Mouse (Mus musculus) ES-E14 (cell line): ENCODE results near the gene Ube2o. TPM values are rescaled to one million over a fixed set of nuclear protein-coding genes. Genes with fewer than 3 reads are reported as not detected.

ENCODE experiments used
- DNase-seq: peaks from one replicate; pipeline ENCODE4 v3.0.0-alpha.2; 2013; ENCODE audit warnings: low read depth, low spot score
- H3K27ac ChIP-seq: 2 replicates; pipeline ENCODE4 v1.5.1; 2012; ENCODE audit warnings: low read depth, mild to moderate bottlenecking, low read length, moderate library complexity, mixed read lengths; ENCODE audit not compliant: poor library complexity, insufficient read depth, severe bottlenecking
- H3K36me3 ChIP-seq: 2 replicates; pipeline ENCODE4 v1.6.1; 2012; ENCODE audit warnings: mild to moderate bottlenecking, low read length, moderate library complexity, mixed read lengths; ENCODE audit not compliant: control insufficient read depth, poor library complexity, insufficient read depth, severe bottlenecking
- H3K4me1 ChIP-seq, 2 experiments: fragments of 150-350 bp in 1 of 2; sonication (generic) in 1 of 2; 2 replicates each; pipeline ENCODE4 v1.6.1; 2012; ENCODE audit warnings: low read length in 2 of 2, mild to moderate bottlenecking in 1 of 2, mixed read lengths in 1 of 2; ENCODE audit not compliant: control insufficient read depth in 2 of 2, insufficient read depth in 2 of 2, poor library complexity in 1 of 2
- H3K4me3 ChIP-seq, 2 experiments: fragments of 150-350 bp in 1 of 2; sonication (generic) in 1 of 2; 2 replicates each; pipeline ENCODE4 v1.5.1; 2012; ENCODE audit warnings: low read length in 2 of 2, low read depth in 1 of 2, mild to moderate bottlenecking in 1 of 2, mixed read lengths in 1 of 2; ENCODE audit not compliant: insufficient read depth in 1 of 2, poor library complexity in 1 of 2, severe bottlenecking in 1 of 2
- H3K9ac ChIP-seq: 2 replicates; pipeline ENCODE4 v1.6.1; 2012; ENCODE audit warnings: low read depth, mild to moderate bottlenecking, low read length, mixed read lengths; ENCODE audit not compliant: poor library complexity, insufficient read depth, severe bottlenecking
- H3K9me3 ChIP-seq: fragments of 150-350 bp; sonication (generic); 2 replicates; pipeline ENCODE4 v1.6.1; 2012; ENCODE audit warnings: low read depth, mild to moderate bottlenecking, low read length; ENCODE audit not compliant: control insufficient read depth, insufficient read depth
- CHD2 ChIP-seq: IDR thresholded peaks from 2 replicates; pipeline ENCODE4 v1.6.1; 2014; ENCODE audit warnings: mild to moderate bottlenecking, low read depth, low read length, inconsistent platforms
- HCFC1 ChIP-seq: IDR thresholded peaks from 2 replicates; pipeline ENCODE4 v1.6.1; 2012; ENCODE audit warnings: low read length, inconsistent platforms, borderline replicate concordance; ENCODE audit not compliant: insufficient read depth
- MAFK ChIP-seq: IDR thresholded peaks from 2 replicates; pipeline ENCODE4 v1.6.1; 2014; ENCODE audit warnings: mild to moderate bottlenecking, low read depth, low read length, inconsistent platforms; ENCODE audit not compliant: insufficient read depth
- ZC3H11A ChIP-seq: IDR thresholded peaks from 2 replicates; pipeline ENCODE4 v1.6.1; 2012; ENCODE audit warnings: low read depth, mild to moderate bottlenecking, inconsistent platforms, low read length, borderline replicate concordance
- ZNF384 ChIP-seq: IDR thresholded peaks from 2 replicates; pipeline ENCODE4 v1.6.1; 2012; ENCODE audit warnings: low read depth, low read length, inconsistent platforms
- in situ Hi-C, 2 experiments: fragments of 600-800 bp; cut with MboI; formaldehyde crosslinking; loops; one replicate each; pipeline ENCODE4 v1.15.1; 2025; ENCODE audit warnings: low sequenced_read_pairs in 2 of 2, inconsistent platforms in 1 of 2; ENCODE audit not compliant: unreplicated experiment in 2 of 2
- total RNA-seq: library from RNA; depleted of rRNA; stranded (reverse); fragments of 300-350 nt; gene quantifications from 2 replicates; pipeline ENCODE4 v1.2.3, GENCODE M21; 2012

The Ube2o gene
- total RNA-seq, 1 experiment = 45.2 TPM

- in situ Hi-C loops = no loop called here
- H3K36me3 ChIP-seq = no peaks in the 10 kb centered on the region; the same call in 1 of the 2 replicates
- no peaks in the 10 kb centered on the region for H3K9me3 ChIP-seq
- peak overlapping the region; percentile 81 to 91 for H3K4me3 ChIP-seq
- no peak overlapping the region for H3K27ac ChIP-seq
- peaks cover 5 to 8% of the 10 kb centered on the region in 2 experiments; a peak in 3 of 4 replicates for H3K4me1 ChIP-seq
- TF ChIP-seq HCFC1 = 0 out of 2 replicates have a peak, but pooled peaks have one; percentile 39
- no peak for TF ChIP-seq MAFK
- TF ChIP-seq ZNF384 = no peak
- TF ChIP-seq CHD2 = no peak
- no peak for TF ChIP-seq ZC3H11A
- no peak for DNase-seq
- peak overlapping the region; percentile 79 for H3K9ac ChIP-seq
Observed at GRCm38 (mm10) chr11:116580711-116581375, 404 bp downstream of the Ube2o start.

- TF ChIP-seq CHD2 (no peak), HCFC1 (no peak)
Observed at GRCm38 (mm10) chr11:116580031-116580652, 1.1 kb downstream of the Ube2o start.

GRCm38 (mm10) chr11:116579280-116579679, 2.0 kb downstream of the Ube2o start:
- Histone ChIP-seq H3K9ac (no peak overlapping the region), H3K9me3 (no peaks in the 10 kb centered on the region), H3K36me3 (no peaks in the 10 kb centered on the region; the same call in 1 of the 2 replicates), H3K4me1 (peaks cover 2 to 16% of the 10 kb centered on the region in 2 experiments; a peak in 2 of 4 replicates), H3K27ac (no peak overlapping the region), H3K4me3 (no peak overlapping the region)
- TF ChIP-seq HCFC1 (no peak), ZNF384 (no peak), MAFK (no peak), CHD2 (no peak), ZC3H11A (no peak)
- no peak for DNase-seq
- in situ Hi-C loops = no loop called here

More at GRCm38 (mm10) chr11:116580031-116580652, 1.1 kb downstream of the Ube2o start:
- Histone ChIP-seq H3K27ac (no peak overlapping the region), H3K4me1 (peaks cover 2 to 12% of the 10 kb centered on the region in 2 experiments; a peak in 2 of 4 replicates), H3K4me3 (peak overlapping the region; percentile 81 to 91), H3K9ac (peak overlapping the region; percentile 79; the same call in 1 of the 2 replicates), H3K36me3 (no peaks in the 10 kb centered on the region; the same call in 1 of the 2 replicates), H3K9me3 (no peaks in the 10 kb centered on the region)
- in situ Hi-C loops = no loop called here
- DNase-seq = no peak

- TF ChIP-seq HCFC1 (no peak), CHD2 (no peak), ZNF384 (no peak), ZC3H11A (no peak), MAFK (no peak)
- DNase-seq = no peak
- peaks cover 8% of the 10 kb centered on the region; the same call in 1 of the 2 replicates for H3K36me3 ChIP-seq
- H3K27ac ChIP-seq = no peak overlapping the region
- H3K4me3 ChIP-seq = no peak overlapping the region
- H3K4me1 ChIP-seq = peaks cover 7 to 26% of the 10 kb centered on the region in 2 experiments
- no peaks in the 10 kb centered on the region for H3K9me3 ChIP-seq
- in situ Hi-C loops = no loop called here
- H3K9ac ChIP-seq = no peak overlapping the region
Observed at GRCm38 (mm10) chr11:116575396-116575795, 5.9 kb downstream of the Ube2o start.
